Mouse (Mus musculus) layer of hippocampus, postnatal 10 days (tissue): ENCODE data around the gene Pkp3. TPM values are rescaled to one million over a fixed set of nuclear protein-coding genes. Genes with fewer than 3 reads are reported as not detected.

Source experiments
- DNase-seq, 2 experiments: peaks; one replicate each; pipeline ENCODE4 v3.0.0; 2021; ENCODE audit warnings: low spot score in 2 of 2
- total RNA-seq, 2 experiments: library from RNA; stranded (reverse); gene quantifications; 2 replicates each; pipeline ENCODE4 v1.2.3; 2021

Gene Pkp3
- total RNA-seq, 2 experiments from 2014 or later: not detected

DNA sequence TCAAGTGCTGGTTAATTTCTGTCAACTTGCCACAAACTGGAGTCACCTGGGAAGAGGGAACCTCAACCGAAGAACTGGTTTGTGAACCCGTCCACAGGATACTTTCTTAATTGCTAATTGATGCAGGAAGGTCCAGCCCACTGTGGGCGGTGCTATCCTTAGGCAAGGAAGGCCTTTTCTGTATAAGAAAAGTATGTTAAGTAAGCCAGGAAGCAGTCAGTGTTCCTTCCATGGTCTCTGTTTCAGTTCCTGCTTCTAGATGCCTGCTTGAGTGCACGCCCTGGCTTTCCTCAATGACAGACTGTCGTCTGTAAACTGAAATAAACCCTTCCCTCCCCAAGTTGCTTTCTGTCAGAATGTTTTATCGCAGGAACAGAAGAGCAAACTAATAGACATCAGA is 21.0 kb upstream of the Pkp3 start:
- no peak for DNase-seq

- DNase-seq: no peak
These were observed 20.5 kb upstream of the Pkp3 start for GRCm38 (mm10) chr7:141057541-141057940.

DNA sequence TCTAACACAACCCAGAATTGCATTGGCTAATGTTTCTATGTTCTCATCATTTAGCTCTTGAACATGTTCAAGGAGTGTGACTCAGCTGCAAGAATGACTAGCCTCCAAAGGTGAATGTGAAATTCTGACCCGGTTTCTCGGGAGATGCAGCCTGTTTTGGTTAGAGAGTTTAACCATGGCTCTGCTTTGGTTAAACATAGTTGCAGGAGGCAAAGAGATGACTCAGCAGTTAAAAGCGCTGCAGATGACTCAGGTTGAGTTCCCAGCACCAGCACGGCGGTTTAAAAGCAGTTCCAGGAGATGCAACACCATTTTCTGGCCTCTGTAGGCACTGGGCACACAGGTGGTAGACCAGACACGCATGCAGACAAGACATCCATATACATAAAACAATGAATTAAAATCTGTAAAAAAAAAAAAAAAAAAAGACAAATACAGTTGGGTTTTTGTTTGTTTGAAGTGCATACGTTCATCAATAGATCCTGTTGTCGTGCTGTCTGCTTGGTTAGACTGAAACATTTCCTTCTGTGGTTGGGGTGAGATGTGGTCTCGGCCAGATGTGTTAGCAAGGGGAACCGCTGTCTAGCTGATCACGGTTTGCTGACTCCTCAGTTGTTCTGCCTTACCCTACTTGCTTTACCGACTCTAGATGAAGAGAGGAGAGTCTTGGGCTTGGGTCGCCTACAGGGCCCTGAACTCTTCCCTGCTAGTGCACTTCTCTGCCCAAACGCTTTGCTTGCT is 19.2 kb upstream of the Pkp3 start:
- no peak for DNase-seq

GRCm38 (mm10) chr7:141059929-141060328 is 18.1 kb upstream of the Pkp3 start:
- DNase-seq: no peak

DNA sequence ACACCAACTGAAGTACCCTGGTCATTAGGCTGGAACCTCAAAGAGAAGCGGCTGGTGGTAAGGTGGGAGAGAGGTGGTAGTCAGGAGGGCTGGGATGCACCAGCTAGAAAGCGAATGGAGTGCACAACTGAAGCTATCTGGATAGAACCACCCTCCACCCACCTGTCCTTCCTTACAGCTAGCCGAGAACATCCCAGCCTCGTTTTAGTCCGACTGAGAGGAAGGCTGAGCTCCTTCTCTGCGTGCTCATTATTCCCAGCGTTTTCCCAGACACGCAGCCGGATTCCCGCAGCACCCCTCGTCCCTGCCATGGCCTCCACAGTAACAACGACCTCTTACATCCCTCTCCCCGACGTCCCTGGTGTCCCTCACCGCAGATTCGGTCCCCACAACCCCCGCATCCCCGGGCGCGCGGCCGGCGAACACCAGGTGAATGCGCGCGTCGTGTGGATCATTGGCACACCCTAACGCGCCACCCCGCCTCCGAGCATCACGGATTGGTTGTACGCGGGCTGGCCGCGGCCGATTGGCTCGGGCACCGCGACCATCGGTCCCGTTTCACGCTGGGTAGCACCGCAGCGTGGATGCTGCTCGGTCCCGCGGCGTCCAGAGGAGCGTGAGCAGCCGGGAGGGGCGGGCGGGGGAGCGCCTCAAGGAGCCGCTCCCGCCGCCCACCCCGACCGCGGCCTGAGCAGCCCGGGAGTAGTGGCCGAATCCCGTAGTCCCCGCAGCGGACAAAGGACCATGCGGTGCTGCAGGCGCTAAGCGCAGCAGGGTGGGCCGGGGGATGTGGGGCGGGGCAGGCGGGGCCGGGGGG is 17.4 kb upstream of the Pkp3 start, which contains the start of gene B4galnt4:
TSS of gene B4galnt4 (plus strand) at position 679 of the 817 bp plus-strand sequence.
- peak; percentile 86 to 91 for DNase-seq

- peak in 1 of 2 experiments; percentile 60 for DNase-seq
These were observed 16.7 kb upstream of the Pkp3 start for GRCm38 (mm10) chr7:141061269-141061692.

DNA sequence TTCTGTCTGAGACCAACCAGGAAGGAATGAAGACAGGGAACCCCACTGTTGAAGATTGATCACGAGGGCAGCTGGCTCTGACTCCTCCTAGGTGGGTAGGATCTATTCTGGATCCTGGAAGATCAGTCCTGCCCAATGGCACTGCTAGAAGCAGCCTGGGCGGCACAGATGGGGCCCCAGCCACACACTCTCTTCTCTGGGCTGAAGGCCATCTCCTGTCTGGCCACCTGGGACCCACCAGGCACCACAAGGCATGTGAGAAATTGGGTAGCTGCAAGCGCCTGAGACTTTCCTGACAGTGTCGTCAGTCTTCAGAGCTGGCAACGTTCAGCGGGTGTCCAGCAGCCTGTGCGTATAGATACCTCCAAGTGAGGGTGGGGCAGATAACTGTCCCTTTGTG is 15.5 kb upstream of the Pkp3 start:
- no peak for DNase-seq

GRCm38 (mm10) chr7:141063353-141063752 is 14.7 kb upstream of the Pkp3 start:
- no peak for DNase-seq

DNA sequence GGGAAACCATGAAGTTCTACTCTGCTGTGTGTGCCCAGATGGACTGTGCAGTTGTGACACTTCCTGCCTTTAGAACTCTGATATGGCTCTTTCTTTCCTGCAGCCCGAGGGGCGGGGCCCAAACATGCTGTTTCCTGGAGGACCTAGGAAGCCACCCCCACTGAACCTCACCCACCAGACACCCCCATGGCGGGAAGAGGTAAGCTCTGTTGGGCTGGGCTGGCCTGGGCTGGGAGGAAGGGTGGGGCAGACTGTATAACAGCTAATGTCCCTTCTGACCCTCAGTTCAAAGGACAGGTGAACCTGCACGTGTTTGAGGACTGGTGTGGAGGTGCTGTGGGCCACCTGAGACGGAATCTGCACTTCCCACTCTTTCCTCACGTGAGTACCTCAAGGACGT is 13.8 kb upstream of the Pkp3 start:
- DNase-seq: no peak

- DNase-seq: no peak
These were observed 13.4 kb upstream of the Pkp3 start for GRCm38 (mm10) chr7:141064576-141064975.

DNA sequence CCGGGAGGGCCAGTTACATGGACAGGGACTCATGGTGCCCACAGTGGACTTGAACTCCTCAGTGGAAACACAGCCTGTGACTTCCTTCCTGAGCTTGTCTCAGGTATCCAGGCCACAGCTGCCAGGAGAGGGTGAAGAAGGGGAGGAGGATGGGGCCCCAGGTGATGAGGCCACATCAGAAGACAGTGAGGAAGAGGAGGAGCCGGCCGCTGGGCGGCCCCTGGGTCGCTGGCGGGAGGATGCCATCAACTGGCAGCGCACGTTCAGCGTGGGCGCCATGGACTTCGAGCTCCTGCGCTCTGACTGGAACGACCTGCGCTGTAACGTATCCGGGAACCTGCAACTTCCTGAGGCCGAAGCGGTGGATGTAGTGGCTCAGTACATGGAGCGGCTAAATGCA is 9.7 kb upstream of the Pkp3 start:
- DNase-seq: no peak

GRCm38 (mm10) chr7:141070058-141070862 is 7.8 kb upstream of the Pkp3 start:
- peak; percentile 84 for DNase-seq

GRCm38 (mm10) chr7:141072017-141072745 is 5.8 kb upstream of the Pkp3 start:
- no peak for DNase-seq

GRCm38 (mm10) chr7:141073782-141074181 is 4.2 kb upstream of the Pkp3 start:
- no peak for DNase-seq

DNA sequence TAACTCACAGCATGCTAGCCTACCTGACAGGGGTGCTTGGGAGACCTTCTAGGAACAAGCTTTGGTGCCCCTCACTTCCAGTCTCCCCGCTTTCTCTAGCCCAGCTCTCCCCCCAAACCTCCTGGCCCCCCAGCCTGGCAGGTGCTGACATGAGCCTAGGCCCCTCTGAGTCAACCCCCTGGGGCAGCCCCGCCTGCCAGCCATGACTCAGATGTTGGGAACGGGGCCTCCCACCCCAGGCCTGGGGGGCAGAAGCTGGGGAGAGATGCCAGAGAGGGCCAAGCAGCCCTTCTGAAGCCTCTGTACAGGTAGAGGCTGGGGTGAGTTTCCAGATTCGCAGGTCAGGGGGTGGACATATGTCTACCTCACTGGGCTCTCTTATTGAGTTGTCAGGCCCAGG is 858 bp downstream of the Pkp3 start:
- DNase-seq: no peak

GRCm38 (mm10) chr7:141079481-141080449 is 1.7 kb downstream of the Pkp3 start:
- no peak for DNase-seq

DNA sequence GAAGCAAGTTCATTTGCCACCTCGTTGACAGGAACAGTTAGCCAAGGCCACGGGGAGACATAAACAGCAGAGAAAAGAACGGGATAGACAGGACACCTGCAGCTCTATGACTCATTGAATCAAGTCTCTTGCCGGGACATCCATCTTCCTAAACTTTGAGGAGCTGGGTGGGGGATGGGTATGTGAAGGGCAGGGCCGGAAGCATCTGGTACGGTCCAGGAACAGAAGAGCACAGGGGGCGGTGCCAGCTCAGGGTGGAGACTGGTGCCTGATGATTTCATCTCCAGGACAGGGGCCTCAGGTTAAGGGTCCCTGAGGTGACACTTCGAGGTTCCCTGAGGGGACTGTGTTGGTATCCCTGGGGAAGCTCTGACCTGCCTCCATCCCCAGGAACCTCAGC is 9.9 kb downstream of the Pkp3 start:
- DNase-seq: no peak

GRCm38 (mm10) chr7:141088473-141088872 is 10.5 kb downstream of the Pkp3 start:
- no peak for DNase-seq

- no peak for DNase-seq
These were observed 12.2 kb downstream of the Pkp3 start for GRCm38 (mm10) chr7:141090228-141090627.
